8 mouse cellular contexts compared by ENCODE assay signal in genomic region chr6:67269459-67269858, GRCm38 (mm10). TPM values are rescaled to one million over a fixed set of nuclear protein-coding genes. Genes with fewer than 3 reads are reported as not detected.
DNase-seq lines count a peak whose midpoint lies in the region; ATAC-seq and TF ChIP-seq lines count a peak whose summit lies in the region.

No protein-coding gene starts in this region.

- no peaks in the 10 kb centered on the region for H3K27me3 ChIP-seq in heart, embryonic 13.5 days (replicated peaks)
- H3K27me3 ChIP-seq in ES-Bruce4 (ENCODE audit: control insufficient read depth, insufficient read depth, low read length, poor library complexity, severe bottlenecking): no peaks in the 10 kb centered on the region
- H3K27me3 ChIP-seq in hindbrain, embryonic 12.5 days: no peaks in the 10 kb centered on the region

- no peak for TF ChIP-seq POLR2A in ES-Bruce4 (IDR thresholded peaks at IDR 0.05; ENCODE audit: insufficient read depth, low read length)

- H3K27ac ChIP-seq in heart, embryonic 13.5 days (replicated peaks): no peak overlapping the region
- no peak overlapping the region for H3K27ac ChIP-seq in ES-Bruce4 (ENCODE audit: insufficient read depth, low read length)
- H3K27ac ChIP-seq in hindbrain, embryonic 12.5 days: no peak overlapping the region

- no peak for TF ChIP-seq CTCF in ES-Bruce4 (IDR thresholded peaks at IDR 0.05; ENCODE audit: low read depth, low read length)

- peaks cover 28% of the 10 kb centered on the region for H3K36me3 ChIP-seq in heart, embryonic 13.5 days
- H3K36me3 ChIP-seq in ES-Bruce4 (ENCODE audit: control insufficient read depth, insufficient read depth, low read length, poor library complexity, severe bottlenecking): peaks cover 58% of the 10 kb centered on the region
- H3K36me3 ChIP-seq in hindbrain, embryonic 12.5 days: peaks cover 11% of the 10 kb centered on the region

- no peak for ATAC-seq in heart, embryonic 13.5 days (ENCODE audit: extremely low read depth, insufficient number of reproducible peaks, low FRiP score, low TSS enrichment)
- no peak for ATAC-seq in hindbrain, embryonic 12.5 days (ENCODE audit: low FRiP score)
- peak; percentile 17 for ATAC-seq in megakaryocyte progenitor cell, adult 5-6 weeks (replicated peaks; ENCODE audit: poor library complexity)

- DNase-seq in heart, adult 11 months: no peak
- DNase-seq in retina, embryonic 14.5 days (ENCODE audit: low spot score): no peak
- DNase-seq in adrenal gland, postnatal 14 days: no peak
- no peak for DNase-seq in Muller cell, postnatal 12 days (ENCODE audit: inconsistent ontology term)

- TF ChIP-seq EP300 in ES-Bruce4 (IDR thresholded peaks at IDR 0.05; ENCODE audit: insufficient read depth, low read depth, low read length): no peak

- H3K9ac ChIP-seq in heart, embryonic 13.5 days: peak overlapping the region; percentile 77
- H3K9ac ChIP-seq in ES-Bruce4 (ENCODE audit: low read depth, poor library complexity, severe bottlenecking): peak overlapping the region; percentile 99
- H3K9ac ChIP-seq in hindbrain, embryonic 12.5 days: no peak overlapping the region

- 24% methylated on average over 2 of the region's 2 CpGs for WGBS in heart, embryonic 13.5 days
- WGBS in hindbrain, embryonic 12.5 days: 56% methylated on average over 2 of the region's 2 CpGs

- H3K9me3 ChIP-seq in heart, embryonic 13.5 days: no peaks in the 10 kb centered on the region
- H3K9me3 ChIP-seq in ES-Bruce4 (replicated peaks; ENCODE audit: control insufficient read depth, insufficient read depth, low read length, poor library complexity, severe bottlenecking): no peaks in the 10 kb centered on the region
- no peaks in the 10 kb centered on the region for H3K9me3 ChIP-seq in hindbrain, embryonic 12.5 days (replicated peaks)

- peaks cover 39% of the 10 kb centered on the region for H3K4me1 ChIP-seq in heart, embryonic 13.5 days
- H3K4me1 ChIP-seq in ES-Bruce4 (ENCODE audit: control insufficient read depth, insufficient read depth, low read length): no peaks in the 10 kb centered on the region
- peaks cover 12% of the 10 kb centered on the region for H3K4me1 ChIP-seq in hindbrain, embryonic 12.5 days

- peak overlapping the region; percentile 100 for H3K4me3 ChIP-seq in heart, embryonic 13.5 days
- peak overlapping the region; percentile 25; the same call in 1 of the 2 replicates for H3K4me3 ChIP-seq in ES-Bruce4 (ENCODE audit: low read depth, low read length)
- H3K4me3 ChIP-seq in hindbrain, embryonic 12.5 days: peak overlapping the region; percentile 27

- peak overlapping the region; percentile 84 for H3K4me2 ChIP-seq in heart, embryonic 13.5 days
- H3K4me2 ChIP-seq in hindbrain, embryonic 12.5 days (replicated peaks): peak overlapping the region; percentile 81

RNA-seq across cellular contexts. Expression of gene Serbp1, which starts 31.5 kb away (rescaled TPM):
- polyA plus RNA-seq in heart, embryonic 13.5 days (2015; fragmentation: Nextera tagmentation; extraction: Ambion mirVana): 309 and 332 TPM in 2 replicates
- 1,899 and 1,955 TPM in 2 replicates for polyA plus RNA-seq in ES-Bruce4 (2011; ENCODE audit: insufficient read depth, insufficient read length, low read depth, missing spikeins)
- 404 and 432 TPM in 2 replicates for polyA plus RNA-seq in hindbrain, embryonic 12.5 days (2016; fragmentation: Nextera tagmentation; extraction: Ambion mirVana)
- total RNA-seq in megakaryocyte progenitor cell, adult 5-6 weeks (2015): 1,237 and 1,242 TPM in 2 replicates
- total RNA-seq in megakaryocyte progenitor cell, adult 5-6 weeks (2017): 2,350 and 2,917 TPM in 2 replicates
- 434 and 450 TPM in 2 replicates for total RNA-seq in adrenal gland, postnatal 14 days (2021)

Comparison
In these comparisons a context has a peak if more than half of its experiments do, and no peak if none do; other contexts are left out.
1. H3K4me3 ChIP-seq: peak in every context shown above with its lines; median percentile 100 in heart, embryonic 13.5 days; 27 in hindbrain, embryonic 12.5 days; 25 in ES-Bruce4.